Mouse (Mus musculus): ENCODE results near the gene Nlrp6.

Gene Nlrp6

DNA sequence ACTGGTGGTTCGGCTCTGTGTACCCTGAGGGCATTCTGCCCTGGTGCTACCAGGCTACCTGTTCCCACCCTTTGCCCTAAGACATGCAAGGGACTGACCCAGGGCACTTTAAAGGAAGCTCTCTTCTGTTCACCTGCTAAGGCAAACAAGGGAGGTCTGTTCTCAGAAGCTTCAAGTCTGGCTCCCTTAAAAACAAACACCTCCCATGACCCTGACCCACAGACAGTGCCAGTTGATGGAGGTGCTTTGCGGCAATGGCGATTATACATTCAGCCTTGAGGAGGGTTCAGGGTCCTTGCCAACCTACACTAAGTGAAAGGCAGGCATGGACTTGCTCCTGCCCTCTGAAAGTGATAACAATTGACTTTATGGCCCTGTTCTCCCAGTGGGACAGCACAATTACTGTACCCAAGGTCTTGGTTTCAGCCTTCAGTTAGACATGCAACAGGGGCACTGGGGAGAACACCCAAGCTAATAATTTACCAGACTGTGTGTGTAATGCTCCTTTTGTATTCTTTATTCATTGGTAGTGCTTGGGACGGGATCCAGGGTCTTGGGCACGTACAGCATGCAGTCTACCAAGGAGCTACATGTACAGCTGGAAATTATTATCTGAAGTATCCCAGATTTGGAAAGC is 7.7 kb upstream of the Nlrp6 start:
- no peak for DNase-seq

DNA sequence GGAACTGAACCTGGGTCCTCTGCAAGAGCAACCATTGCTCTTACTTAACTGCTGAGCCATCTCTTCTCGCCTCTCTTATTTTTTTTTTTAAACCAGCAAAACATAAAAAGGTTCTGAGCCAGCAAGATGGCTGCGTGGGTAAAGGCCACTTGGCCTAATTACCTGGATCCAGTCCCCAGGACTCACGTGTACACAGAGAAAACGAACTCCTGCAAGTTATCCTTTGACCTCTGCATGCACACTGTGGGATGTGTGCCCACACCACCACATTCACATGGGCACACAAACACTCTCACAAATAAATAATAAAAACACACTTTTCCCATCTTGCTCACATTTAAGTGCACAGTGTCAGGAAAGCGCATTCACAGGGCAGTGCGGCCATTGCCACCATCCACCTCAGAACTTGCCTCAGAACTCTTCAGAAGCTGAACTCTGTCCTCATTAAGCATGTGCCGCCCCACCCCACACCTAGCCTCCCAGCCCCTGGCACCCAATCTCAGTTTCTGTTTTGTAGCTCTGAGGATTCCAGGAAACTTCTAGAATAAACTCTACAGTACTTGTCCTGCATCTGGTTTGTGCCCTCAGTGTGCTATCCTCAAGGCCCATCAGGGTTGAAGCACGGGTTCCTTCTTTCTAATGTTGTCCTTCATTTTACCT is 6.5 kb upstream of the Nlrp6 start:
- no peak for DNase-seq

- no peak for DNase-seq
Measured at GRCm38 (mm10) chr7:140919911-140920310, 791 bp upstream of the Nlrp6 start.

GRCm38 (mm10) chr7:140921225-140921975 is 698 bp downstream of the Nlrp6 start:
- DNase-seq = no peak

DNA sequence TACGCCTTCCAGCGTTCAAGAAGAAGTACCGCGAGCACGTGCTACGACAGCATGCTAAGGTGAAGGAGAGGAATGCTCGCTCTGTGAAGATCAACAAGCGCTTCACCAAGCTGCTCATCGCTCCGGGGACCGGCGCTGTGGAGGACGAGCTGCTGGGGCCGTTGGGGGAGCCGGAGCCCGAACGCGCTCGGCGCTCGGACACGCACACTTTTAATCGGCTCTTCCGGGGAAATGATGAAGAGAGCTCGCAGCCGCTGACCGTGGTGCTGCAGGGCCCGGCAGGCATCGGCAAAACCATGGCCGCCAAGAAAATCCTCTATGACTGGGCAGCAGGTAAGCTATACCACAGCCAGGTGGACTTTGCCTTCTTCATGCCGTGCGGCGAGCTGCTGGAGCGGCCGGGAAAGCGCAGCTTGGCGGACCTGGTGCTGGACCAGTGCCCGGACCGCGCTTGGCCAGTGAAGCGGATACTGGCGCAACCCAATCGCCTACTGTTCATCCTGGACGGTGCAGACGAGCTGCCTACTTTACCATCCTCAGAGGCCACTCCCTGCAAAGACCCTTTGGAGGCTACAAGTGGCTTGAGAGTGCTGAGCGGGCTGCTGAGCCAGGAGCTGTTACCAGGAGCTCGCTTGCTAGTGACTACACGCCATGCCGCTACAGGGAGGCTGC is 1.8 kb downstream of the Nlrp6 start:
- DNase-seq = no peak

DNA sequence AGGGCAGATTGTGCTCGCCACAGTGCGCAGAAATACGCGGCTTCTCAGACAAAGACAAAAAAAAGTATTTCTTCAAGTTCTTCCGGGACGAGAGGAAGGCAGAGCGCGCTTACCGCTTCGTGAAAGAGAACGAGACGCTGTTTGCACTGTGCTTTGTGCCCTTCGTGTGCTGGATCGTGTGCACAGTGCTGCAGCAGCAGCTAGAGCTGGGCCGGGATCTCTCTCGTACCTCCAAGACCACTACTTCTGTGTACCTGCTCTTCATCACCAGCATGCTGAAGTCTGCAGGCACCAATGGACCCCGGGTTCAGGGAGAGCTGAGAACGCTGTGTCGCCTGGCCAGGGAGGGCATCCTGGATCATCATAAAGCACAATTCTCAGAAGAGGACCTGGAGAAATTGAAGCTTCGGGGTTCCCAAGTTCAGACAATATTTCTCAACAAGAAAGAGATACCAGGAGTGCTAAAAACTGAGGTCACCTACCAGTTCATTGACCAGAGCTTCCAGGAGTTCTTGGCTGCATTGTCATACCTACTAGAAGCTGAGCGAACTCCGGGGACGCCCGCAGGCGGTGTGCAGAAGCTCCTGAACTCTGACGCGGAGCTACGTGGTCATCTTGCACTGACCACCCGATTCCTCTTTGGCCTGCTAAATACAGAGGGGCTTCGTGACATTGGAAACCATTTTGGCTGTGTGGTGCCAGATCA is 2.5 kb downstream of the Nlrp6 start:
- no peak for DNase-seq

GRCm38 (mm10) chr7:140927181-140927580 is 6.5 kb downstream of the Nlrp6 start:
- no peak for DNase-seq

DNA sequence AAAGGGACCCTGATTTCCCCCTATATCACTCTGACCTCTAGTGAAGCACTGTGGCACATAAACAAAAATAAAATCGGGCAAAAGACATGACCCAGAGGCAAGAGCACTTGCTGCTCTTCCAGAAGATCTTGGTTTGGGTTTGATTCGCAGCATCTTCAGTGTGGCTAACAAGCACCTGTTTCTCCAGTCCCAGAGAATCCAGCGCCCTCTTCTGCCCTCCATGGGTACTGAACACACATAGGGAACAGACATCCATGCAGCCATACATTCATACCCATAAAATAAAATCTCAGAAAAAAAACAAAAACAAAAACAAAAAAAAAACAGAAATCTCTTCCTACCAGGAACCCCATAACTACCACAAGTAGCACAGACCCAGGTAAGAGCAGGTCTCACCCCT is 17.7 kb downstream of the Nlrp6 start:
- DNase-seq = no peak

DNA sequence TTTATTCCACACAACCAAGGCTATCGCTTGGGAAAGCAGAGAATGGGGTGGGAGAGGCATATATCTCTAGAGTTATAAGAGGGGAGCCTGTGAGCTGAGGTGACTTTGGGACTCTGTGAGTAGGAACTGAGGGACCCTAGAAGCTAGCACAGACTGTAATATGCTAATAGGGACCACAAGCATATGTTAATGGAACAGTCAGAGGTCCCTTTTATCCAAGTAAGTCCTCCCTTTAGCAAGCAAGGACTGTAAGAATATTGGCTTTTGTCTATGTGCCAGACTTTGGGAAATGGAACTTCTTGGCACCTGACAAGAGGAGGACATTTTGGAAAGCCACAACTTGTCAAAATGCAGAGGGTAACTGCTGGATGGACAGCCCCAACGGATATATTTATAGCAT is 18.2 kb downstream of the Nlrp6 start:
- no peak for DNase-seq

DNA sequence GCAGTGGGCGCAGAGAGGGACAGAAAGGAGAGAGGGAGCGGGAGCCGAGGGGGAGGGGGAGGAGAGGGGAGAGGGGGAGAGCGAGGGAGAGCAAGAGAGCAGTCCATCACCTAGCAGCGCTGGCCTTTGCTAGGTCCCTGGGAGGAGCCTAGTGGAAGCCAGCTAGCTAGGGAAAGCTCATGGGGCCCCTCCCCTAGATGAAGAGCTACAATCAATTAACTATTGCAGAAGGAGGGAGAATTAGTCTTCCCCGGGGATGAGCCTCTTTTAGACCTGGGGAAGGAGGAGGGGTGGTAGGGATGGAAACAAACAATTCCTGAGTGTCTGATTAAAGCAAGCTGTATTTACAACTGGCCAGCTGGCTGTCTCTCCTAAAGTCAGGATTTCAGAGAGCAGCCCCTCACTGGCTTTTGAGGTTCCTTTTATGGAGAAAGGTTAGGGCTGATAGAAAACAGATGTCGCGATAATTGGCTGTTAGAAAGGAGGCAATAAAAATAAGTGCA is 19.0 kb downstream of the Nlrp6 start:
- no peak for DNase-seq

- peak; percentile 68 to 75 for DNase-seq
Measured at GRCm38 (mm10) chr7:140941222-140942051, 20.7 kb downstream of the Nlrp6 start, which contains the start of gene Pgghg. Gene Pgghg (plus strand): TSS chr7:140941391.

GRCm38 (mm10) chr7:140942341-140942740 is 21.6 kb downstream of the Nlrp6 start:
- no peak for DNase-seq

GRCm38 (mm10) chr7:140942811-140943210 is 22.1 kb downstream of the Nlrp6 start:
- DNase-seq = no peak

DNA sequence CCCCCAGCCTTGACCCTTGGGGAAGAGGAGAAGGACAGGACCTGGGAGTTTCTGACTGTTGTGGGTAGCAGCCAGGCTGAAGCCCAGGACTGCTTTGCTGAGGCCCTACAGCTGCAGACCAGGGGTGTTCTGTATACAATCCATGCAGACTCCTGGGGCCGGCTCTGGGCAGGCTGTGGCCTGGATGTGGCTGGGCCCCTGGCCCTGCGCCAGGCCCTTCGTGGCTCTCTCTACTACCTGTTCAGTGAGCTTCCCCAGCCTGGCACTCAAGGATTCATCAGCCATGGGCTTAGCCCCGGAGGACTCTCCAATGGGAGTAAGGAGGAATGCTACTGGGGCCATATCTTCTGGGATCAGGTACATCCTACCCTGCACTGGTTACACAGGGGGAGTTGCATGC is 22.7 kb downstream of the Nlrp6 start:
- no peak for DNase-seq

- no peak for DNase-seq
Measured at GRCm38 (mm10) chr7:140944236-140944635, 23.5 kb downstream of the Nlrp6 start.

DNA sequence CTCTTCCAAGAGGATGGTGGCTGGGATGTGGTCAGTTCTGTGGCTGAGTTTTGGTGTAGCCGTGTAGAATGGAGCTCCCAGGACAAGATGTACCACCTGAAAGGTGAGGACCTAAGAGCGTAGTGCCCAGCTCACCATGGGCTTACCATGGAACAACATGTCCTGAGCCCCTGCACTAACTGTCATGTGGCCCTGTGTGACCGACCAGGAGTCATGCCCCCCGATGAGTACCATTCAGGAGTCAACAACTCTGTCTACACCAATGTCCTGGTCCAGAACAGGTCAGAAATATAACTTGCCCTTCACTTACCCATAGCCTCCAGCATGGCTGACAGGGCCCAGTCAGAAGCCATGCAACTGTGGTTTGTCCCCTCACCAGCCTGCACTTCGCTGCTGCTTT is 24.5 kb downstream of the Nlrp6 start:
- no peak for DNase-seq

- DNase-seq = no peak
Measured at GRCm38 (mm10) chr7:140946311-140946710, 25.6 kb downstream of the Nlrp6 start.

DNA sequence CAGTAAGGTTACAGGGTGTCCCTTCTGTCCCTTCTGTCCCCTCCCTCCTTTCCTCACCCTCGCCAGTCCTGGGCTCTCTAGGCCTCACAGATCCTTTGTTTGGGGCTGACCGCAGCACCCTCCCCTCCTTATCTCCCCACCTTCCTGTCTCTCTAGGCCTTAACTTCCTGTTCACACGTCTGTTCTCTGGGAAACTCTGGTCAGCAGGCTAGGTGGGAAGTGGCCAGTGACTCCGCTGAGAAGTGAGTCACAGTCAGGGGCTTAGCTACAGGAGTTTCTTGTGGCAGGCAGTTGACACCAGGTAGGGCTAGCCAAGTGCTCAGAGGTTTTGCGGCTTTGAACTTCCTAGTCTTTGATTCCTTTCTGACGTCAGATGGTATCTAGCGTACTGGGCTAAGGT is 26.3 kb downstream of the Nlrp6 start:
- DNase-seq = no peak

- no peak for DNase-seq
Measured at GRCm38 (mm10) chr7:140948161-140948560, 27.5 kb downstream of the Nlrp6 start.

GRCm38 (mm10) chr7:140949255-140949654 is 28.6 kb downstream of the Nlrp6 start:
- no peak for DNase-seq

DNA sequence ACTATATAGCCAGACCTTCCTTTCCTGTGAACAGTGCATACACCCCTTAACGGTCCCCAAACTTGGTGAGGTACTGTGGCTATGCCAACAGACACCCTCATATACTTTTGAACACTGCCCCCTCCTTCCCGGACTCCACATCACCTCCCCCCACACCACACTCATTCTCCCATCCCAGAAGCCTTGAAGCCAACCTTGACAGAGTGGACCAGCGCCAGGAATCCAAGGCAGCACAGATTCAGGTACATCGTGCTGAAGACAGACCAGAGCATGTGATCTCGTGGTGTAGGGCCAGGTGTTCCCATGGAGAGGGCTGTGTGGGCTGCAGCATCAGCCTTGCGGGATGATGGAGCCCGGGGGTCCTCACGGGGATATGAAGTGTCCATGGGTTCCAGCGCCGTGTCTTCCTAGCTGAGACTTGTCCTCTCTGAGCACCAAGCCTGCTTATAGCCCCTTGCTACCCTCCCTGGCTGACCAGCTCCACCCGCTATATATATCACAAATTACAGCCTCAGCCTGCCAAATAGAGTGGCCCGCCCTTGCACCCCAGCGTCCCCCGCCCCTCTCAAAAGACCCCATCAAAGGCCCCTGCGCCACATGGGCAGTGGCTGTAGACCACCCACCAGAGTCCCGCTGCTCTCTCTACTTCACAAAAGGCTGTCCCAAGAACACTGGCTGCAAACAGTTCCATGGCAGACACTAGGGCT is 29.3 kb downstream of the Nlrp6 start, which contains the start of gene Ifitm5:
Gene Ifitm5, minus strand, starts transcription at position 468 of the 707 bp plus-strand sequence.
- DNase-seq = no peak

Data from thymus, adult 18-20 months (tissue).